Mouse (Mus musculus) erythroblast, embryonic 14.5 days (primary cell): ENCODE data around the gene Gm37240.

Experiments
- GATA1 ChIP-seq: IDR thresholded peaks from 2 replicates; pipeline ENCODE4 v1.6.1; 2012; ENCODE audit warnings: low read length, inconsistent platforms, mixed read lengths
- TAL1 ChIP-seq: IDR thresholded peaks from 3 replicates; pipeline ENCODE4 v1.6.1; 2012; ENCODE audit warnings: low read length, inconsistent platforms, mixed read lengths

GRCm38 (mm10) chr3:84598756-84599155, 1288.6 kb downstream of the Gm37240 start:
- TF ChIP-seq GATA1 (no peak), TAL1 (no peak)
